Mouse (Mus musculus): ENCODE measurements at regions not wholly inside any gene's neighbourhood (a gene's known extent, or its start where the extent isn't known, plus 50 kb on each side); places are given as distances from the start of the nearest gene placed in this dataset.

- TF ChIP-seq GATA1 (IDR thresholded peaks at IDR 0.05; ENCODE audit: borderline replicate concordance, low read length) = no peak
- TF ChIP-seq FLI1 (IDR thresholded peaks at IDR 0.05; ENCODE audit: low read length) = no peak
These were observed 60.2 kb upstream of the Itga6 start for GRCm38 (mm10) chr2:71685239-71685638.
